Mouse (Mus musculus) megakaryocyte, adult 5-6 weeks (primary cell): ENCODE results near the gene Ifna5. TPM values are rescaled to one million over a fixed set of nuclear protein-coding genes. Genes with fewer than 3 reads are reported as not detected.
"Not testable (repeated sequence)": the region's sequence is repeated elsewhere in the genome, so short reads cannot be mapped to it uniquely, and the experiment has no call there.

Experiments used
- ATAC-seq: 2 replicates; pipeline ENCODE4 v1.8.0; 2016; ENCODE audit warnings: mild to moderate bottlenecking, inconsistent platforms; ENCODE audit not compliant: poor library complexity, severe bottlenecking
- total RNA-seq, 2 experiments: library from RNA; stranded (forward) in 1 of 2; stranded (reverse) in 1 of 2; fragments of 153-499, 151-499 nt in 1 of 2; fragments of 221-1000, 200-1000 nt in 1 of 2; gene quantifications; 2 replicates each; pipeline versions ENCODE4 v1.2.3 to v1.2.4; 2015 to 2017

The Ifna5 gene
- not detected in 2 replicates for total RNA-seq (2015)
- not detected in 2 replicates for total RNA-seq (2017)

DNA sequence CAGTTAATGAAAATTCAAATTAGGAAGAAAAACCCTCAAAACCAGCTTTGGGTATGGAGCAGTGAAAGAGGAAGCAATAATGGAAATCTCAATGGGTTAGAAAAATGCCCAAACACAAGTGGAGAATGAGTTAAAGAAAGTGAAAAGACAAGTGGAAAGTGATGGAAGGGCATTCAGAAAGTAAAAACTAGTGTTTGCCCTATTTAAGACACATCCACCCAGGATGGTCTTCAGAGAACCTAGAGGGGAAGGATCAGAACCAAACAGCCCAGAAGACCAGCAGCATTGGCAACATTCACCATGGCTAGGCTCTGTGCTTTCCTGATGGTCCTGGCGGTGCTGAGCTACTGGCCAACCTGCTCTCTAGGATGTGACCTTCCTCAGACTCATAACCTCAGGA is at the start of gene Ifna5:
TSS of gene Ifna5 (plus strand) at position 301 of the 400 bp plus-strand sequence.
- not testable (repeated sequence) for ATAC-seq

- ATAC-seq: not testable (repeated sequence)
These were observed 46.9 kb upstream of the Ifna5 start, which contains the start of gene Gm13277 for GRCm38 (mm10) chr4:88788402-88788801. Gene Gm13277, plus strand, starts transcription at chr4:88788632.

DNA sequence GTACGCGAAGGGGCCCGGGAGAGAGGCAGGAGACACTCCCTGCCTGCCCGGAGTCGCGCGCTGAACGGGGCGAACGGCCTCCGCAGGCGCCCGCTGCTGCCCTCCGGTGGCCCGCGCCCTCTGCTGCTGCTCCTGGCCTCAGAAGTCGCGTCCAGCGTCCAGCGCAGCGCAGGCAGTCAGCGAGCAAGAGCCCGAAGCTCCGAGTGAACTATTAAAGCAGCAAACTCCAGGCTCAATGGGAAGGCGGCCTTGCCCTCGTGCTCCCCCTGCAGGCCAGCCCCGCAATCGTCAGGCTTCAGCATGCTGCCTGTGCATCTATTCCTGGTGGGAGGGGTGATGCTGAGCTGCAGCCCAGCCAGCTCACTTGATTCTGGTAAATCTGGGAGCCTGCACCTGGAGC is 44.1 kb upstream of the Ifna5 start, which contains the start of gene Gm13278:
TSS of gene Gm13278 (plus strand) at position 301 of the 400 bp plus-strand sequence.
- not testable (repeated sequence) for ATAC-seq

- not testable (repeated sequence) for ATAC-seq
These were observed 41.2 kb upstream of the Ifna5 start, which contains the start of gene Gm13275 for GRCm38 (mm10) chr4:88793936-88794675. Gene Gm13275, plus strand, starts transcription at chr4:88794487.

GRCm38 (mm10) chr4:88797097-88797496 is 38.2 kb upstream of the Ifna5 start, which contains the start of gene Gm13279:
Gene Gm13279, plus strand, starts transcription at chr4:88797397.
- ATAC-seq: not testable (repeated sequence)

- not testable (repeated sequence) for ATAC-seq
These were observed 36.0 kb upstream of the Ifna5 start, which contains the start of gene Gm13285 for GRCm38 (mm10) chr4:88799365-88799764. Gene Gm13285, plus strand, starts transcription at chr4:88799665.

DNA sequence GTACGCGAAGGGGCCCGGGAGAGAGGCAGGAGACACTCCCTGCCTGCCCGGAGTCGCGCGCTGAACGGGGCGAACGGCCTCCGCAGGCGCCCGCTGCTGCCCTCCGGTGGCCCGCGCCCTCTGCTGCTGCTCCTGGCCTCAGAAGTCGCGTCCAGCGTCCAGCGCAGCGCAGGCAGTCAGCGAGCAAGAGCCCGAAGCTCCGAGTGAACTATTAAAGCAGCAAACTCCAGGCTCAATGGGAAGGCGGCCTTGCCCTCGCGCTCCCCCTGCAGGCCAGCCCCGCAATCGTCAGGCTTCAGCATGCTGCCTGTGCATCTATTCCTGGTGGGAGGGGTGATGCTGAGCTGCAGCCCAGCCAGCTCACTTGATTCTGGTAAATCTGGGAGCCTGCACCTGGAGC is 32.4 kb upstream of the Ifna5 start, which contains the start of gene Gm13287:
TSS of gene Gm13287 (plus strand) at position 301 of the 400 bp plus-strand sequence.
- not testable (repeated sequence) for ATAC-seq

- not testable (repeated sequence) for ATAC-seq
These were observed 30.1 kb upstream of the Ifna5 start, which contains the start of gene Gm13288 for GRCm38 (mm10) chr4:88805231-88805630. Gene Gm13288, plus strand, starts transcription at chr4:88805531.

GRCm38 (mm10) chr4:88805761-88806160 is 29.6 kb upstream of the Ifna5 start:
- not testable (repeated sequence) for ATAC-seq

DNA sequence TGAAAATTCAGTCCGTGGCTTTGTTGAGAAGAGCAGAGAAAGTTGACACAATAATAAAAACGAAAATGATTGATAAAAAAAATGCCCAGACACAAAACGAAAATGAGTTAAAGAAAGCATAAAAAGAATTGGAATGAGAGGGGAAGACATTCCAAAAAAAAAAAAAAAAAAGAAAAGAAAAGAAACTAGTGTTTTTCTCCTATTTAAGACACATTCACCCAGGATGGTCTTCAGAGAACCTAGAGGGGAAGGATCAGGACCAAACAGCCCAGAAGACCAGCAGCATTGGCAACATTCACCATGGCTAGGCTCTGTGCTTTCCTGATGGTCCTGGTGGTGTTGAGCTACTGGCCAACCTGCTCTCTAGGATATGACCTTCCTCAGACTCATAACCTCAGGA is 19.4 kb upstream of the Ifna5 start, which contains the start of gene Ifna7:
TSS of gene Ifna7 (plus strand) at position 301 of the 400 bp plus-strand sequence.
- ATAC-seq: no peak

- ATAC-seq: no peak
These were observed 15.7 kb upstream of the Ifna5 start, which contains the start of gene Ifna11 for GRCm38 (mm10) chr4:88819659-88820058. Gene Ifna11, plus strand, starts transcription at chr4:88819959.

DNA sequence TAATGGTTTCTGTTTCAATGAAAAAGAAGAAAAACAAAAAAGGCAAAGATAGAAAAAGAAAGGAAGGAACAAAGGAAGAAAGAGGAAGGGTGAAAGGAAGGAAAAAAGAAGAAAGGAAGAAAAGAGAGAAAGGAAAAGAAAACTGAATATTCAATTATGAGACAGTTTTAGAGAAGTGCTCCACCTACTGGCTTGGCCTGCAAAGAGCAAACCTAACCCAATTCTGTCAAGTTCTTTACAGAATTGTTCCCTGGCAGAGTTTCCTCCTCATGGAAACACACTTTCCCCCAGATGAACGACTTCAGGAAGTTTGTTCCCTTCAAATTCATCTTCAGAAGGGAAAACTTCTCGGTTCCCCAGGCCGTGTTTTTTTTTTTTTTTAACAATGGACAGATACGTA is 12.3 kb upstream of the Ifna5 start:
- ATAC-seq: peak; percentile 62; the same call in 1 of the 2 replicates

DNA sequence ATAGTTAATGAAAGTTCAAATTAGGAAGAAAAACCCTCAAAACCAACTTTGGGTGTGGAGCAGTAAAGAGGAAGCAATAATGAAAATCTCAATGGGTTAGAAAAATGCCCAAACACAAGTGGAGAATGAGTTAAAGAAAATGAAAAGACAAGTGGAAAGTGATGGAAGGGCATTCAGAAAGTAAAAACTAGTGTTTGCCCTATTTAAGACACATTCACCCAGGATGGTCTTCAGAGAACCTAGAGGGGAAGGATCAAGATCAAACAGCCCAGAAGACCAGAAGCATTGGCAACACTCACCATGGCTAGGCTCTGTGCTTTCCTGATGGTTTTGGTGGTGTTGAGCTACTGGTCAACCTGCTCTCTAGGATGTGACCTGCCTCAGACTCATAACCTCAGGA is 8.2 kb upstream of the Ifna5 start, which contains the start of gene Ifna6:
TSS of gene Ifna6 (plus strand) at position 301 of the 400 bp plus-strand sequence.
- ATAC-seq: not testable (repeated sequence)

DNA sequence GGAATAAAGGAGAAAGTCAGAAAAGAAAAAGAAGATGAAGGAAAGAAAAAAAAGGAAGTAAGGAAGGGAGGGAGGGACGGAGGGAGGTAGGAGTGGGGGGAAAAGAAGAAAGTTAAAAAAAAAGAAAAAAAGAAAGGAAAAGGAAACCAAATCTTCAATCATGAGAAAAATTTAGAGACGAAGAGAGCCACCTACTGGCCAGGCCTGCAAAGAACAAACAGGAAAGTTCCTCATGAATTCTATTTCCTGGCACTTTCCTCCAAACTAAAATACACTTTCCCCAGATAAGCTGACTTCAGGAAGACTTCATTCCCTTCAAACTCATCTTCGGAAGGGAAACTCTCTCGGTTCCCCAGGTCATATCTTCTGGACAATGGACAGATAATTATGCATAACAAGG is 4.8 kb upstream of the Ifna5 start:
- peak; percentile 54 for ATAC-seq

GRCm38 (mm10) chr4:88838828-88839227 is 3.5 kb downstream of the Ifna5 start:
- 0 out of 2 replicates have a peak, but pooled peaks have one; percentile 54 for ATAC-seq

DNA sequence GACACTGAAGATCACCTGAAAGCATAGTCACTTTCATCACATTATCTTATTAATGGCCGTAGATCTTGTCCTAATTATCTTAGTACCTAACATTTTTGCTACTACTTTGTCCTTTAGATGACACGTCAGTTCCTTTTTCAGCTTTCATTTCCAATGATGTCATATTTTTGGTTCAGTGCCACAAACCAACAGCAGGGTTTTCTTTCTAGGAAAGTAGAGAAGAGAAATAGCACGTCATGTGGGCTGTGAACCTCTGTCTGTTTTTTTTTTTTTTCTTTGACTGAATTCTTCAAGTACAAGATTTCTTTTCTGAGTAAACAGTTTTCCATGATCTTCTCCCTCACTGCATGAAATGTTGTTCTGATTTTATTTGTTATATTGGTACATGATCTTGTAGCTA is 4.7 kb downstream of the Ifna5 start:
- ATAC-seq: peak; percentile 46; the same call in 1 of the 2 replicates

GRCm38 (mm10) chr4:88841438-88841911 is 6.2 kb downstream of the Ifna5 start, which contains the start of gene Ifna4:
Gene Ifna4, plus strand, starts transcription at chr4:88841861.
- ATAC-seq: no peak

DNA sequence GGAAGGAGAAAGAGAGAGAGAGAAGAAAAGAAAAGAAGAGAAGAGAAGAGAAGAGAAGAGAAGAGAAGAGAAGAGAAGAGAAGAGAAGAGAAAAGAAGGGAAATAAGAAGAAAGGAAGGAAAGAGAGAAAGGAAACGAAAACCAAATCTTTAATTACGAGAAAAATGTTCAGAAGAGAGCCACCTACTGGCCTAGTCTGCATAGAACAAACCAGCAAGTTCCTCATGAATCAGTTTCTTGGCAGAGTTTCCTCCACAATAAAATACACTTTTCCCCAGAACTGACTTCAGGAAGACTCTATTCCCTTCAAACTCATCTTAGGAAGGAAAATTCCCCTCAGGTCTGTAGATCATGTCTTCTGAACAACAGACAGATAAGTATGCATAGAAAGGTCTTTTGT is 10.0 kb downstream of the Ifna5 start:
- no peak for ATAC-seq

DNA sequence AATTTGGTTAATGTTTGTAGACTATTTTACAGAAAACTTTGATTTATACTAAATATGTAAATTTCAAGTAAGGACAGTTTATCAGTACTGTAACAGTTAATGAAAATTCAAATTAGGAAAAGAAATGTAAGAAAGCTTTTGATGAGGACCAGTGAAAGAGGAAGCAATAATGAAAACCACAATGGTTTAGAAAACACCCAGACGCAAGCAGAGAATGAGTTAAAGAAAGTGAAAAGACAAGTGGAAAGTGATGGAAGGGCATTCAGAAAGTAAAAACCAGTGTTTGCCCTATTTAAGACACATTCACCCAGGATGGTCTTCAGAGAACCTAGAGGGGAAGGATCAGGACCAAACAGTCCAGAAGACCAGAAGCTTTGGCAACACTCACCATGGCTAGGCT is 14.4 kb downstream of the Ifna5 start, which contains the start of gene Ifna1:
TSS of gene Ifna1 (plus strand) at position 390 of the 400 bp plus-strand sequence.
- ATAC-seq: peak; percentile 45

DNA sequence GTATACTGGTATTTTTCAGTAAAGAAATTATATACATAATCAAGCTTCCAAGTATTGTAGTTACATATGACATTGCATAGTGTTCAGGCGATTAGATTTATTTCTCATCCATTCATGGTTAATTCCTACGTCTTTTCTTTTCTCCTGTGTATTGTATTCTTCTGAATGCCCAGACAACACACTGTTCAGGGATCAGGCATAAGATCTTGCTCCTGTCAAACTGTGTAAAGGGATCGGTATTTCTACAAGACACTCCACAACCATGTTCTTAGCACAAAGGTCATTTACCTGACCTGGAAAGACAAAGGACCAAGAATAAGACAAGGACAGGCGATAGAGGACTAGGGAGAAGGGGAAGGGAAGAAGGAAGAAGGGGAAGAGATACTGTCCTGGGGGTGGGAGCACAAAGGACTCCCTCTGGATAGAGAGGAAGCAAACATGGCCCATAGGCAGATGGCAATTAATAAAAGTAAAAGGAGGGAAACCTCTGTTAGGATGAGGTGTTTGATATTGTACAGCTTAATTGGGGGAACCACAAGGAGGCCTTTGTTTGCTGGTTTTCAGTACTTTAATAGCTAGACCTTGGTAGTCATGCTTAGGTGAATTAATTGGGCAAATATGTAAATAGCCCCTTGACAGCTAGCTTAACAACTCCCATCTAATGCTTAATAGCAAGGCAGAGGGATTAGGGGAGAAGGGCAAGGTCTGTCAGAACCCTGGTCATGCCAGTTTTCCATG is 15.9 kb downstream of the Ifna5 start:
- no peak for ATAC-seq
